Mouse (Mus musculus): ENCODE measurements around the gene Hoxd9.
A peak's percentile ranks its signal among the peaks of the same experiment; 100 is the strongest.

Hoxd9 gene

DNA sequence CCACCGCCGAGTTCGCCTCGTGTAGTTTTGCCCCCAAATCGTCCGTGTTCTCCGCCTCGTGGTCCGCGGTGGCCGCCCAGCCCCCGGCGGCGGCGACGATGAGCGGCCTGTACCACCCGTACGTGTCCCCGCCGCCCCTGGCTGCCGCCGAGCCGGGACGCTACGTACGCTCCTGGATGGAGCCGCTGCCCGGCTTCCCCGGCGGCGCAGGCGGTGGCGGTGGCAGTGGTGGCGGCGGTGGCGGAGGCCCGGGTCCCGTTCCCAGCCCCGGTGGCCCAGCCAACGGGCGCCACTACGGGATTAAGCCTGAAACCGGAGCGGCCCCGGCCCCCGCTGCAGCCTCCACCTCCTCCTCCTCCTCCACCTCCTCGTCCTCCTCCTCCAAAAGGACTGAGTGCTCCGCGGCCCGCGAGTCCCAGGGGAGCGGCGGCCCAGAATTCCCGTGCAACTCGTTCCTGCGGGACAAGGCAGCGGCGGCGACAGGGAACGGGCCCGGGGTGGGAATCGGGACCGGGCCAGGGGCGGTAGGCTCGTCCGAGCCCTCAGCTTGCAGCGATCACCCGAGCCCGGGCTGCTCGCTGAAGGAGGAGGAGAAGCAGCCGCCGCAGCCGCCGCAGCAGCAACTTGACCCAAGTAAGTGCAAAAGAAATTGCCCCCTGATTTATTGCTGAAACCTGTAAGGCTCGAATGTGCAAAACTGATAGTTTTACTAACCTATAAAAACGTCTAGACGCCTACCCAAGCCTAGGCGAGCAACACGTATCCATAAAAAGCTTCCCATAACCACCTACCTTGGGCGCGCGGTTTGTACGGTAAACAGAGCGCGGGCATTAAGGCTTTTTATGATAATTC lies 900 bp downstream of the Hoxd9 start:
- DNase-seq (ENCODE audit: low spot score): peak; percentile 64

- no peak for DNase-seq (ENCODE audit: low spot score)
Measured at GRCm38 (mm10) chr2:74699053-74699430, 1.5 kb downstream of the Hoxd9 start.

- peak; percentile 65 for DNase-seq (ENCODE audit: low spot score)
Measured at GRCm38 (mm10) chr2:74699664-74700545, 2.4 kb downstream of the Hoxd9 start.

GRCm38 (mm10) chr2:74700546-74701112 lies 3.1 kb downstream of the Hoxd9 start:
- DNase-seq (ENCODE audit: low spot score): no peak

GRCm38 (mm10) chr2:74701949-74702819 lies 4.7 kb downstream of the Hoxd9 start:
- peak; percentile 92 for DNase-seq (ENCODE audit: low spot score)

- peak; percentile 25 for DNase-seq (ENCODE audit: low spot score)
Measured at GRCm38 (mm10) chr2:74702820-74703219, 5.3 kb downstream of the Hoxd9 start.

- peak; percentile 41 for DNase-seq (ENCODE audit: low spot score)
Measured at GRCm38 (mm10) chr2:74703317-74703716, 5.8 kb downstream of the Hoxd9 start.

GRCm38 (mm10) chr2:74703720-74704392 lies 6.3 kb downstream of the Hoxd9 start:
- DNase-seq (ENCODE audit: low spot score): peak; percentile 64

- peak; percentile 89 for DNase-seq (ENCODE audit: low spot score)
Measured at GRCm38 (mm10) chr2:74704393-74704998, 7.0 kb downstream of the Hoxd9 start, which contains the start of gene Hoxd8. Gene Hoxd8 (plus strand): TSS chr2:74704615.

DNA sequence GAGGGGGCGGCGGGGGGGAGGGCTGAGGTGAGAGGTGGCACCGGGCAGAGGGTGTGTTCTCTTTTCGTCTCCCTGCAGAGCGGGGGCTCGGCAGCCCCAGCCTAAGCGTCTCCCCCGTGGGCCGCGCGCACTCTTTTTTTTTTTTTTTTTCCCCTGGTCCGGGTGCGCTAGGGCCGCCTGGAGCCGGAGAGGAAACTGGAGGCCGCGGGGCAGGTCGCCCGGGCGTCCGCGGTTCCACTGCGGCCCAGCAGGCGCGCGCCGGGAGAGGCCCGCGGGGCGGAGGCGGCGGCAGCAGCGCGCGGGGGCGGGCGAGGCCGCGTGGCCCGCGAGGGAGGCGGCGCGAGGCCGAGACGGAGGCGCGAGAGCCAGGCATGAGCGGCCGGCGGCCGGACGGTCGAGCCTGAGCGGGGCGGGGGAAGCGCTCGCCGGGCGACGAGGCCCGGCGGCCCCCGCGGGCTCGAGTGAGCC lies 7.5 kb downstream of the Hoxd9 start:
- DNase-seq (ENCODE audit: low spot score): peak; percentile 60

- DNase-seq (ENCODE audit: low spot score): peak; percentile 74
Measured at GRCm38 (mm10) chr2:74705467-74706089, 8.1 kb downstream of the Hoxd9 start.

DNA sequence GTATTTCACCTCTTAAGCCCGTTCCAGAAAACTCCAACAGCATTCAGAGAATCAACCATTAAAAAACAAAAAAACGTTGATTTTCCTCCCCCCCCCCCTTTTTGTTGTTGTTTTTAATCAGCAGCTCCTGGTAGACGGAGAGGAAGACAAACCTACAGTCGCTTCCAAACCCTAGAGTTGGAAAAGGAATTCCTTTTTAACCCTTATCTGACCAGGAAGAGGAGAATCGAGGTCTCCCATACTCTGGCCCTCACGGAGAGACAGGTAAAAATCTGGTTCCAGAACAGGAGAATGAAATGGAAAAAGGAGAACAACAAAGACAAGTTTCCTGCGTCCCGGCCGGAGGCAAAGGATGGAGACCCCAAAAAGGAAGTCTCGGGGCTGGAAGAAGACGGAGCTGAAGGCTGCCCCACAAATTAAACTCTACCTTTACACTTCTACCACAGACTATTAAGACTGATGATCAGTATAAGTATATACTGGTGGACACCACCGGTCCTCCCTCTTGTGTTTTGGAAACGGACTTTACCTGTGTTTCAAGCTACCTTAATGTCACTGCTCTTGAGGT lies 8.9 kb downstream of the Hoxd9 start:
- DNase-seq (ENCODE audit: low spot score): peak; percentile 34

DNA sequence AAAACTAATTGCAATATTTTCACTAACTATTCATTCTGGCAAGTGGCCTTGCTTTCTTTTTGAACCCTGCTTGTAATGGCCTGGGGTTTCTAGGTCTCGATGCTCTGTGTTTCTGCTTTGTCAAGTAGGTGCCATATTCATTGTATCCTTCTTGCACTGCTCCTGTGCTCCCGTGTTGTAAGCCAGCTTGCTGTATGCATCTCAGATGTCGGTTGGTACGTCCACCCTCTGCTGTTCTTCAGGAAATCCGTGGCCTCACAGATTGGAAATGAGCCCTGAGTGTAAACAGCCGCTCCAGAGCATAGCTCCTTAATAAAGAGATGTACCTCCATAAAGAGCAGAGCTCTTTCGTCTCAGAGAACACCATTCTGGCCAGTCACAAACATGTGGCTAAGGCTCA lies 10.1 kb downstream of the Hoxd9 start:
- peak; percentile 37 for DNase-seq (ENCODE audit: low spot score)

- DNase-seq (ENCODE audit: low spot score): peak; percentile 45
Measured at GRCm38 (mm10) chr2:74708676-74709075, 11.1 kb downstream of the Hoxd9 start.

- DNase-seq (ENCODE audit: low spot score): peak; percentile 36
Measured at GRCm38 (mm10) chr2:74709465-74710419, 12.2 kb downstream of the Hoxd9 start.

DNA sequence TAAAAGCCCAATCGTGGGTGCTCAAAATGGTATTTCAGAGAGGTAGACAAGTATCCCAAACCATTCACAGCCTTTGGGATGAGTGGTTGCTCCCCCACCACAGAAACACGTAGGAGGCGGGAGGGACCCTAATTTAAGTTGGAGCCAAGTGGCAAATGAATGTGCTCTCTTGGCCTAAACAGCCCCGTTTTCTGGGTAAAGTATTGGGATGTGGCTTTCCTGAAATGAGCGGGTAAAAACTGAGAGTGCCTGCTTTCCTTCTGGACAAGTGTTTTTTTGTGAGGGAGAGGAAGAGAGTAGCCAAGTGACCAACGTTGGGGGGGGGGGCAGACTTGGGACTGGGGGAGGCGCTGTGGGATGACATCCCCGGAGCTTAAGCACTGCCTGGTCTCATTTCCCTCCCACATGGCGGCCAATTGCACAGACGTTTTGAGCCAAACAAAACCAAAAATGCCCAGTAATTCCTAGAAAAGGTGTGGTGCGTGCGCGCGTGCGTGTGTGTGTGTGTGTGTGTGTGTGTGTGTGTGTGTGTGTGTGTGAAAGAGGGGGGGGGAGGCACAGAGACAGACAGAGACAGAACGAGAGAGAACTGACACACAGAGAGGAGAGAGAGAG lies 13.5 kb downstream of the Hoxd9 start:
- DNase-seq (ENCODE audit: low spot score): peak; percentile 45

GRCm38 (mm10) chr2:74711721-74712621 lies 14.4 kb downstream of the Hoxd9 start, which contains the start of the genes Hoxd3 and Hoxd4:
Gene Hoxd3 (plus strand): TSS chr2:74711927.
Gene Hoxd4 (plus strand): TSS chr2:74711929.
- DNase-seq (ENCODE audit: low spot score): peak; percentile 68

Data from testis, postnatal 10 days (tissue).